Mouse (Mus musculus) central nervous system, embryonic 11.5 days (tissue): ENCODE measurements around the gene Sdcbp2. TPM values are rescaled to one million over a fixed set of nuclear protein-coding genes. Genes with fewer than 3 reads are reported as not detected.

Experiments used
- polyA plus RNA-seq: library from polyadenylated mRNA; depleted of rRNA; stranded (reverse); fragments of >200 nt; gene quantifications from 2 replicates; pipeline ENCODE4 v1.2.3, GENCODE M21; 2012; rRNA removed

The Sdcbp2 gene
- 0.80 and 1.2 TPM in 2 replicates for polyA plus RNA-seq

DNA sequence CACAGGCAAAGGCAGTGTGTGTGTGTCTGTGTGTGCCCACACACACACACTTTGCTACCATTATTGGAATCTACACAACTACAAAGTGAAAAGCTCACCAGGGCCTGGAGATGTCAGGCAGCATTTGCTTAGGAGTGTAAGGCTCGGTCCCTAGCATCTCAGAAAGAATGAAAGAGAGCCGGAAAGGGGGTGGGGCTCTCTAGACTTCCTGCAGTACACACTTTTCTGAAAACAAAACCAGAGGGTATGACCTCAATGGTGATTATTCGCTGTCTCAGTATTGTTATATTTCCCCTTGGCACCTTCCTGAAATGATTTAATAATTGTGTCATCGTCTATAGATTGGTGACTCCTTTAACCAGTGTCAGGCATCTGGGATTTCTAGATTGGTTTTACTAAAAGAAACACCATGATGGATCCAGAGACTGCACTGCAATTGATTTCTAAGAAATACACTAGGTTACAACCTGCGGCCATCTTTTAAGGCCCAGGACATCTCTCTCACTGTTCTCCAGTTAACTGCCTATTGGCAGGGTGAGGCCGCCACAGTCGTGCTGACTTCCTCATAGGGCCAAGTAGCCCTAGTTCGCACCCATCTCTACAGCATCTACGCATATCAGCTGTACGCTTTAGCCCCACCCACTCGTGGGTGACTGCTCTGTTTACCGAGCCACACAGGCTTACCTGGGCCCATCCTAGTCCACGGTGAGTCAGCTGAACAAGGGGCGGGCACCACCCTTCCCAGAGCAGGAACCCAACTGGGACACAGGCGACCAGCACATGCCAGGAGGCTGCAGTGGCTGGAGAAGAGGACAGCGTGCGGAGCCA, at the start of gene Sdcbp2:
Sdcbp2 (plus strand) TSS at position 750 of the 828 bp plus-strand sequence.

DNA sequence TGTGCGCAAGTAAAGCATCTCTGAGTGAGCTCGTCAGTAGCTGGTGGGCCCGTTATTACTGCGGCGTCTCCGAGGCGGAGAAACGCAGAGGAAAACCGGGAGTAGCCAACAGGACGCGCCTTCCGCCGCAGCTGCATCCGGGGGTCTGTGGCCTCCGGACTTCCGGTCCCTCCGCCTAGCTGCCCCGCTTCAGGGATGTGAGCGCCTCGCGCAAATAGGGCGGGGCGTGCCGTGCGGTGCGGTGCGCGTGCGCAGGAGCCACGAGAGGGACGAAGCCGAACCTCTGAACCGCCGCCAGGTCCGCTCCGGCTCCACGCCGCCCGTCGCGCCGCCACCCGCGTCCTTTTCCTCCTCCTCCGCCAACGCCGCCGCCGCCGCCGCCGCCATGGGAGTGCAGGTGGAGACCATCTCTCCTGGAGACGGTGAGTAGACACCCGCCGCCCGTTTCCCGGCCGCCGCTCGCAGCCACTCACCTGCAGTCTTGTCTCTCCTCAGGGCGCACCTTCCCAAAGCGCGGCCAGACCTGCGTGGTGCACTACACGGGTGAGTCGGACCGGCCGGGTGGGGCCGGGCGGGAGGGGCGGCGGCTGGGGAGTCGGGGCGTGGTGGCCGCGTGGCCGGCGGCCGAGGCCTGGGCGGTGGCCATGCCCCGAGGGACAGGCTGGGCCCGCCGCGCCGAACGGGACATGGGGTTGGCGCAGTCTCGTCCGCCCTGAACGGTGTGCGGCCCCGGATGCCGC, 29.9 kb upstream of the Sdcbp2 start, which contains the start of gene Fkbp1a:
Fkbp1a (plus strand) TSS at position 161 of the 740 bp plus-strand sequence.

DNA sequence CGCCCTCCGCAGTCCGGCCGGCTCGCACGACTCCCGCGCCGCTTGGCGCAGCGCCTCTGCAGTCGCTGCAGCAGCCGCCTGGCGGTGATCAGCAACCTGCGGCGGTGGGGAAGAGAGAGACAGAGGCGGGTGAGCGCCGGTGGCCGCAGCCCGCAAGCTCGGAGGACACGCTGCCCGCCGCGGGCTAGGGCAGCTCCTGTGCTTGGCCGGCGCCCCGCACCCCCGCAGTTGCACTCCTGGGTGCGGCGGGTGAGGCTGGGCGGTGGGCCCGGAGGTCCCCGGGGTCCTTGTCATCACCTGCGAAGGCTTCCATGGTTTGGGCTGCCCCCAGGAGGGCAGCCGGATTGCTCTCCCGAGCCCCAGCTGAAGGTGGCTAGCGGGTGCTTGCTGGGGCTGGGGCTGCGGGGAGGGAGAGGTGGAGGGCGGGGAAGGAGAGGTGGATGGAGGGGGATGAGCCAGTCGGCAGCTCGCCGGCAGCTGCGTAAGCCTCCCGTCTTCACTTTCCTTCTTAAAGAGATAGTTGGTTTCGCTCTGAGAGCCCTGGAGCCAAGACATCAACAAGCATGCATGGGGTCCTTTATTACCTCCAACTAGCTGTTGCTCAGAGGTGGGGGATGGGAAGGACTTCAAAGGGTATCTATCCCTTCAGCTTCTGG, 59.9 kb downstream of the Sdcbp2 start, which contains the start of gene Snph:
Snph (minus strand) TSS at position 435 of the 656 bp plus-strand sequence.

Other genes starting within 250 kb of the Sdcbp2 start
- not detected in 2 replicates for gene 4921509C19Rik, start 96.5 kb upstream of the Sdcbp2 start, polyA plus RNA-seq
- 259 and 263 TPM in 2 replicates for gene Nsfl1c, start 78.4 kb upstream of the Sdcbp2 start, polyA plus RNA-seq
- gene Fkbp1a, start 30.1 kb upstream of the Sdcbp2 start, polyA plus RNA-seq, result 191 and 257 TPM in 2 replicates
- gene Snph, start 60.0 kb downstream of the Sdcbp2 start, polyA plus RNA-seq, result 2.7 and 2.8 TPM in 2 replicates
- 0.02 and 0.05 TPM in 2 replicates for gene Rad21l, start 95.9 kb downstream of the Sdcbp2 start, polyA plus RNA-seq
- gene Tmem74b, start 129.4 kb downstream of the Sdcbp2 start, polyA plus RNA-seq, result 3.3 and 3.8 TPM in 2 replicates
- gene Psmf1, start 171.6 kb downstream of the Sdcbp2 start, polyA plus RNA-seq, result 26.2 and 37.1 TPM in 2 replicates